Mouse (Mus musculus): ENCODE measurements at regions not wholly inside any gene's neighbourhood (a gene's known extent, or its start where the extent isn't known, plus 50 kb on each side); places are given as distances from the start of the nearest gene placed in this dataset.

DNA sequence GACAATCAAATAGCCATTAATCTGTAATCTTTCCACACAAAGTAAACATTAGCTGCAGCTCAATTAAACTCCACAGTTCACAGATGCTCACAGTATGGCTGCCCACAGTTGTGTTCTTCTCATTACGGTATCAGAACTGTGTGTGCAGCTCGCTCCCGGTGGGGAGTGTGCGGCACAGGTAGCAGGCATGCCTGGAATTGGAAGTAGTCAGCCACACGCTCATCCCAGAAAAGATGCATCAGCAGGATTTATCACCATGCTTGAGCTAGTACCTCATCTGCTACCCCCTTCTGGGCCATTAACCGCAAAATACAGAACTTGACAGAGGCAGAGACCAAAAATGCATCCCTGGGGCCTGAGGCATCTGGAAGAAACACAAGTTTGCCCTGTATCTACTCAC, 437.8 kb downstream of the Adam3 start:
- no peak for DNase-seq (ENCODE audit: low spot score in 2 of 2)

DNA sequence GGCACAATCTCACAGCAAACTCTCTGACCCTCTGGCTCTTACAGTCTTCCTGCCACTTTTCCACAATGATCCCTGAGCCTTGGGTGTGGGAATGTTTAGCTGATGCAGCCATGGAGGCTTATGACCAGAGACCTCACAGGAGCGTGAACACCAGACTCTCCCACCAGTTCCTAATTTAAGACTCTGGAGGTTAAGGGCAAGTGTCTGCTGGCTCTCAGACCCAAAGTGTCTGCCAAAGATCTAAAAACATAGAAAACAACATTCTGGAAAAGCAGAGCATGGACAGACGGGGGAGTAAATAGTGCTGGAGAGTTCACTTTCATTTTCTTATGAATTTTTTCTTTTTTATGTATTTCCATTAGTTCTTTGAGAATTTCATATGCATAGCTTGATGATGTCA, 440.7 kb downstream of the Adam3 start:
- DNase-seq (ENCODE audit: low spot score in 2 of 2) = no peak

DNA sequence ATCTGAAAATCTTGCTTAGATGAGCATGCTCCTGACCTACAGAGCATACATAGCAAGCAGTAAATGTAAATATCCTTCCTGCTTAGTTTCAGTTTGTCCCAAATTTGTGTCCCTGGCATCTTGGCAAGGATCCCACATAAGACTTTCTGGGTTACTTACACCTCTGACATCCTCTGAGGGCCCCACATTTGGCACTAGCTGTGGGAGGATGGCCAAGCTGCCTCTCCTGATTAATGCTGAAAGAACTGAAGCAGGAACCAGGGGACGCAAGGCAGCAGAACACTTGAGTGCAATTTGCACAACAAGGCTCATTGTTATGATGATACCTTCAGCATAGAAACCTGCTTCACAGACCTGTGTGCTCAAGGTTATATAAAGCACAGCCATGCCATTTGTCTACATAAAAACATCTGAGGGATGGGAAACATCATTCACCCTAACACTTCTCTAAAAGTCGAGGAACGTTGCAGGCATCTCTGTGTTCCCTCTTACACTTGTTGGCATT, 441.7 kb downstream of the Adam3 start:
- no peak for DNase-seq (ENCODE audit: low spot score in 2 of 2)

DNA sequence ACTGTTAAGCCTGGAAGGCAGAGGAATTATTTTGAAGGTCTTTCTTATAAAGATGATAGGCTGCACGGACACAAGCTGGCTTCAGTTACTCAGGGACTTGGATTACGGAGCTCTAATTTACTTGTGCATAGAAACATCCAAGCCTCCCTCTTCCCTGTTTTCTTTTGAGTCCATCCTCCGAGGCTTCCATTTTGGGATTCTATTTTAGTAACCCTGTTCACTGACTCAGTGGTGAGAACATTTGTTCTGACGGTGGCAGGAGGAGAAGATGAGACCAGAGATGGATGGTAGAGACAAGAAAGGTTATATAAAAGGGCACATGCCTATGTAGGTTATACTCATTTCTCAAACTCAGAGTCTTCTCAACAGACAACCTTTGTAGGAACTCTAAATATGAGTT, 445.4 kb downstream of the Adam3 start:
- no peak for DNase-seq (ENCODE audit: low spot score in 2 of 2)

DNA sequence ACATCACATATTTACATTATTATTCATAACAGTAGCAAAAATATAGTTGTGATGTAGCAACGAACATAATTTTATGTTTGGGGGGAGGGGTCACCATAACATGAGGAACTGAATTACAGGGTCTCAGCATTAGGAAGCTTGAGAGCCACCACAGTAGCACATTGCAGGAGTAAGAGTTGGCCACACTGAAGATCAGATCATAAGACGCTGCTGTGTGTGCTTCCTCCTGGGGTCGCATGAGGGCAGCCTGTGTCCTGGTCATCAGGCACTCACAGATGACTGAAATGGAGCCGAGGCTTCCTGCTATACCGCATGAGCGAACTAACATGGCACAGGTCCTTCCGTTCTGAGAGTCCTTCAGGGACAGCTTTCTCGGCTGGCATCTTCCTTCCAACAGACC, 447.3 kb downstream of the Adam3 start:
- no peak for DNase-seq (ENCODE audit: low spot score in 2 of 2)

DNA sequence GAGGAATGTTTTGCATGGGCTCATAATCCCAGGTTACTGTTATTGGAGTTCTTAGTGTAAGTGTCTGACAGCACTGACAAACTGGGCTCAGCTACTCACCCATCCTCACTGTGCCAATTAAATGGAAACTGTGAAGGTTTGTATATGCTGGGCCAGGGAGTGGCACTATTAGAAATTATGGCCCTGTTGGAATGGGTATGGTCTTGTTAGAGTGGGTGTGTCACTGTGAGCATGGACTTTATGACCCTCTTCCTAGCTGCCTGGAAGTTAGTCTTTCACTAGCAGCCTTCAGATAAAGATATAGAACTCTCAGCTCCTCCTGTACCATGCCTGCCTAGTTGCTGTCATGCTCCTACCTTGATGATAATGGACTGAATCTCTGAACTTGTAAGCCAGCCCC, 464.3 kb downstream of the Adam3 start:
- DNase-seq (ENCODE audit: low spot score in 2 of 2) = no peak

DNA sequence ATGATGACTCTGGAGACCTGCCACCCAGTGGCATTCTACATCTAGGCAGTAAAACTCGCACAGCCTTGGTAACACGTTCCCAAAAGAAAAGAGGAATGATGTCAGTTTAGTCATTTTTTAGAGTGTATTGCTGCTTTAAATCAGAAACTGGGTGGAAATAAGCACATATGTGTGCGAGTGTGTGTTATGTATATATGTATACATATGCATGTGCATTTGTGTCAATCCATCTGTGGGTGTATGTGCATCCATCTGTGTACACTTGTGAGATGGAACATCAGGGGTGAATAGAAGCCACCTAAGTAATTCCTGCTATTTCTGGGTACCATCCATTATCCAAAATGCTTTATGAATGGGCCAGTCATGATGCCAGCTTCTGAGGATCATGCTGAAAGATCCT, 467.0 kb downstream of the Adam3 start:
- no peak for DNase-seq (ENCODE audit: low spot score in 2 of 2)

DNA sequence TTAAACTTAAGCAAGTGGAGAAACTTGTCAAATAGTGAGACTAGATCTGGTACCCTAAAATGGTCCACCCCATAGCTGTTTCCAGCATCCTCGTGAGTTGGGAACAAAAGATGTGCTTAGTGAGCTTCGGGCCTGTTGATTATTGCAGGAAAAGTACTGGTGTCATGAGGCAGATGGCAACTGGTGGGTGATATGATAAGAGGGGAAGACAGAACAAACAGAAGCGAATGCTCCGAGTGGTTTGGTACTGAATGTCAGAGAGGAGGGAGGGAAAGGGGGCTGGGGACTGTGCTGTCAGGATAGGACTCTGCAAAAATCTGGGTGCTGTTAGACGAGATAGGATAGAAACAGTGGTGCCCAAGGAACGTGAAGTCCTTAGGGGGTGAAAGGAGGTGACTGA, 483.4 kb downstream of the Adam3 start:
- DNase-seq (ENCODE audit: low spot score in 2 of 2) = no peak

DNA sequence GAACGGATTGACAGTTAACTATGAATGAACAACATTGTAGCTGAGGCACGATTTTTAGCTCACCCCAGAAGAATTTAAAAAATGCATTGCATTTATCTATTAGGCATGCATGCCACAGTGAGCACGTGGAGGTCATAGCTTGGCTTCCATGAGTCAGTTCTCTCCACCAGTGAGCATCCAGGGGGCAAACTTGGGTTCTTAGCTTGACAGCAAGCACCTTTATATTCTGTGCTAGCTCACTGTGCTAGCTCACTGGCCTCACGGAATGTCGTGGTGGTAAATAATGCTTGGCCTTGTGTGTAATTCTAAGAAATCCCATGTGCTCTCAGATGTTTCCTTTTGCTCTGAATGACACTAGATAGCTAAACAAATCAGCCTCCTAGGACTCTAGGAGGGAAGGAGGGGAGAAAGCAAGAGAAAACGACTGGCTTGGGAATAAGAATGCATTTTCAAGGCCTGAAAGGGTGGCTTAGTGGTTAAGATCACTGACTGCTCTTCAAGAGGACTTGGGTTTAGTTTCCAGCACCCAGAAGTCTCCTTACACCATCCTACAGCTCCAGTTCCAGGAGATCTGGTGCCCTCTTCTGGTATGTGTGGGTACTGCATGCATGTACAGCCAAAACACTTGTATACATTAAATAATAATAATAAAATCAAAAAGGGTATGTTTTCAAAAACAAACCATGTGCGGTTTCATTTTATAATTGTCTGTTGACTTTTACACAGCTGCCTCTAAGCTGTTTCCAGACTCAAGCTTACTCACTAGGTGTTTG, 485.3 kb downstream of the Adam3 start:
- no peak for DNase-seq (ENCODE audit: low spot score in 2 of 2)

DNA sequence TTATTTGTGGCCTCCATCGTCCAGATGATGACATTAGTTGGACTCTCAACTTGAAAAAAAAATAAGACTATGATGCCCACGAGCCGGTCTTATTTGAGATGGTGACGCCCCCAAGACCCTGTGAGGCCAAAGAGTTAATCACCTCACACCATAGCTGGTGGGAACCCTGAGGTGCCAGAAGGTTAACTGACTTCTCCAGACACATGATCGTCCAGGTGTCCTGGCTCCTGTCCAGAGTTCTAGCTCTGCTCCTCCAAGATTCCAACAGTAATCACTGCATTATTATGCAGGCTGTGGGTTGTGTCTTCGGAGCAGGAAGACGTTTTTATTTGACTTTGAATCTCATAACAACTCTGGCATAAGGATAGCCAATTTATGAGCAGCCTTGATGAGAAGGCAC, 490.7 kb downstream of the Adam3 start:
- DNase-seq (ENCODE audit: low spot score in 2 of 2) = no peak

DNA sequence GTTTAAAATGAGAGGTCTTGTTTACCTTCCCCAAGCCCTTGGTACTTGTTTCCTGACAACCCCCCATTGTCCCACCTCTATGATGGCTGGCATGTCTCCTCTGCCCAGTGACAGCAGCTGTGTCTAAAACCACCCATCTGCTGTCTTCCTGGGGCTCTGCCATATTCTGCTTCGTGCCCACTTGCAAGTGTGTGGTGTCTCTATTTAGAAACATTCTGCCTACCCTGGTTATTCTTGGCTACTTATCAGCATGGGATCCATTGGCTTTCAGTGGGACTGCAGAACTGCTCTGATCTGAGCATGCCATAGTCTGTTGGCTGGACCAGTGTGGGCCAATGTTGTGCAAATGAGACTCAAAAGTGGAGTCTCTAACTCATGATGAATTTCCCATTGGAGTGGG, 497.5 kb downstream of the Adam3 start:
- no peak for DNase-seq (ENCODE audit: low spot score in 2 of 2)

DNA sequence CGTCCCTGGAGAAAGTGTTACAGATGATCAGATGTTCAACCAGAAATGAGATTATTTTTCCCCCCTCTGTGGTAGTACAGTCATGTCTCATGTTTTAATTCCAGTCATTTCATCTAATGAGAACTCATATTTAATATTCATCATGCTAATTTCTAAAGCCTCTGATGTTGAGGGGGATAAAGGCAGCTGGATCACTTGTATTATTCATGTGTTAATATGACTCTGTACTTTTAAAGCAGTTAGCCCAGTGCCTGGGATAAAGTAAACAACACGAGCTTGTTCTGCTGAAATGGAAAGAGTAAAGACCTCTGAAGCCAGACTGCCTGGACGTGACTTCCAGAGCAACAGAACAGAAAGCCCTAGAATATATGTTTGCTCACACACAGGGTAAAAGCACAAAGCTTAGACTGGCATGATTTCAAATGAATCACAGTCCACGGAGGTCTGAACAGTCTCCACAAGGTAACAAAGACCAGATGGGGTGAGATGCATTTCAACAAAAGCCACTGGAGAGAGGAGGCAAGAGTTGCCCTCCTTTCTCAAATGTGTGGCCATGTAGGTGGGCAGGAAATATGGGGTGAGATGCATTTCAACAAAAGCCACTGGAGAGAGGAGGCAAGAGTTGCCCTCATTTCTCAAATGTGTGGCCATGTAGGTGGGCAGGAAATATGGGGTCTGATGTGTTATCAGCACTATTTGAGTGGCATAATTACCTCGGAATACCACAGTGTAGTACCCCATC, 498.1 kb downstream of the Adam3 start:
- DNase-seq (ENCODE audit: low spot score in 2 of 2) = no peak

DNA sequence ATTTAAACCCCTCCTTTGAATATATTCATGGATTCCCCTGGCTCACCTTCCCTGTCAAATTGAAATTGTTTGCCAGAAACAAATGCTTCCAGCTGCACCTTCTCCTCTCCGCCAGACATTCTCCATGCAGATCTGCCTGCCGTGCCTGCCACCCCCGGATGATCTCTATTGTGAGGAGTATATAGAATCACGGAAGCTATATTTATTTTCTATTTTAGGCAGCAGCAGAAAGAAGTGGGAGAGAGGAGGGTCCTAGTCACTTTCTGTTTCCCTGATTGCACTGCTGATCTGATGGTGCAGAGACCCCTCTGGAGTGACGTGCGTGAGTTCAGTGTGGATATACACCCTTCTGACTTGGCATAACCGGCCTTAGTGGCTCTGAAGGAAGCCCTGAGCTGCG, 505.4 kb downstream of the Adam3 start:
- DNase-seq (ENCODE audit: low spot score in 2 of 2) = no peak

DNA sequence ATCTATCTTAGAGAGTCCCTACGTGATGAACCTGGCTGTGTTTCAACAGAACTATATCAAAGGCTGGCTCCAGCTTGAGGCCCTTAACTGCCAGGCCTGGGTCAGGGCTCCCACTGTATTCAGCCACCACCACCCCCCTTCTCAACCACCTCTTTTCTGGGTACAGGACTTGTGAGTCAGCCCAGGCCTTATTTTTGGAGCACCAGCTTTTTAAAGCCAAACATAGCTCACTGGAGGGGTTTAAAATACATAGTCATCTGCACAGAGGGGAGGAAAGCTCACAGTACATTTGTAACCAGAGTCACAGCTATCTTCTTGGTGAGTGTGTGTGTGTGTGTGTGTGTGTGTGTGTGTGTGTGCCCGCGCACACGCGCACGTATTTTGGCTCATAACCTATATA, 509.0 kb downstream of the Adam3 start:
- DNase-seq (ENCODE audit: low spot score in 2 of 2) = no peak

DNA sequence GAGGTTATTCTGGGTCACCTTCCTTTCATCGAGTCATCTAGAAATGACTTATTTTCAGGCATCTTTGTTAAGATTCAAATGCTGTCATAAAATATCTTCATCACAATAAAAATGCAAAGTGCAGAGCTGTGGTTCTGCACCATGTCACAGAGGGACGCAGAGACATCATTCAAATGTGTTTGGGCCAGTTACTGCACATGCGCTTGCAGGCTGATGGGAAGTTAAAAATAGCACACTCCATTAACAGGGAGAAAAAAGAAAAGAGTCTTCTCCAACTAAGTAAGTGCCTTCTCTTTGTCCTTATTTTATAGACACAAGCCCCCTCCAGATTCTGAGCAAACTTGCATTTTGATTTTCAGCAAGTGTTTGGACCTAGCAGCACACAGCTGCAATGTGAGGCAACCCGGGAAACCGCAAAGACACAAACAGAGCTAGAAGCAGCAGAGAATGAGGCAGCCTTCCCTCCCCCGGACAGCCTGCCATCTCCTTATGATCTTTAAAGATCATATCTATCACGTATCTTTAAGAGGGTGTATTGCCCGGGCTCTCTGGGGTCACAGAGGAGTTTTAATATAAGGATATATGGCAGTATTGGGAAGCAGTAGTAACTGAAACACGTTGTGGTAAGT, 510.0 kb downstream of the Adam3 start:
- DNase-seq (ENCODE audit: low spot score in 2 of 2) = peak in 1 of 2 experiments; percentile 1

DNA sequence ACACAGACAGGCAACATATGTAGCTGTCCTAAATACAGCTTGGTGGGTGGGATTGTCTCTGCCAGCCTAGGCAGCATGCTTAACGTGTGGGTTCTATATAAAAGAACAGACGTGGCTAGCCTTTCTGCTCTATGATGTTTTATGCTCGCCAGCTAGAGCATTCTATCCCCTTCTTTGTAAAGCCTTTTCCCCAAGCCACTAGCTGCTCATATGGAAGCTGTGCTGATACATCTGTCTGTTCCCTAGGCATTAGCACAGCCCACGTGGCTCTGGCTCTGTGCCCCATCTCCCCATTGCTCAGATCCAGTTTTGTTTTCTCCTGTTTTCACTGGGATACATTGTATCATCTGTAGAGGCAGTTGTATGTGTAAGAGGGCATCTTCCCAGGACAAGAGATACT, 511.3 kb downstream of the Adam3 start:
- no peak for DNase-seq (ENCODE audit: low spot score in 2 of 2)

DNA sequence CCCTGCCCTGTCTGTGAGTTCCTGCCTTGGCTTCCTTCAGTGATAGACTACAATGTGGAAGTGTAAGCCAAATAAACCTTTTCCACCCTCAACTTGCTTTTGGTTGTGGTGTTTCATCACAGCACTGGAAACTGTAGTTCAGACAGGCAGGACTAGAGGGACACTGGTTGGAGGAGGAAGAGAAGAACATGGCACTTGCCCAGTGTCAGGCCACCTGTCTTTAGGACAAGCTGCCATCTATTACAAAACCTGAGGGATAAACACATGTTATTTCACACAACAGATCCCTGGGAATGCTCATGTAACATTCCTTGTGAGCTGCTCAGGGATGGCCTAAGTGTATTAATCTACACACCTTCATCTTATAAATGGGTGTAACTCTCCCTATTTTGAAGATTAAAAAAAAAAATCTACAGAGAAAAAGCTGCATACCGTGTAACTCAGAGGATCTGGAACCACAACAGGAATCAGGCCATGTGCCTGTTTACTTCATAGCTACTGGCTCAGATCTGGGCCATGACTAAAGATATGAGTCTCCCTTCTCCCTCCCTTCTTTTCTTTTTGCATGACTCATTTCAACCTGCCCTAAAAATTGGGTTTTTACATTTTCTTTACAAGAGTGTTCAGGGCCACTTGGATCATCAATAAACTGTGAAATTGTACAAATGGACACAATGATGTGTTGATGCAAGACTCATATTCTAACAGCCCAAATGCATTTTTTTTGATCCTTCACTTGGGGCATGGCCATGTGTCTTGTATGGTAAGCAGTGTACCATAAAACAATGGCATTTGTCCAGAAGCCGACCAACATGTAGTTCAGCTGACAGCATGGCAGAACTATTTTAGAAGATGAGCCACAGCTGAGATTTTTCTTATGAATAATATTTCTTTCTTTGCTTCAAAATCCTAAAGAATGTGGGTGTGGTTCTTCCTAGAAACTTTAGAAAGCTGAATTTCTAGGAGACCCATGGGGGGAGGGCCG, 513.1 kb downstream of the Adam3 start:
- DNase-seq (ENCODE audit: low spot score in 2 of 2) = no peak

DNA sequence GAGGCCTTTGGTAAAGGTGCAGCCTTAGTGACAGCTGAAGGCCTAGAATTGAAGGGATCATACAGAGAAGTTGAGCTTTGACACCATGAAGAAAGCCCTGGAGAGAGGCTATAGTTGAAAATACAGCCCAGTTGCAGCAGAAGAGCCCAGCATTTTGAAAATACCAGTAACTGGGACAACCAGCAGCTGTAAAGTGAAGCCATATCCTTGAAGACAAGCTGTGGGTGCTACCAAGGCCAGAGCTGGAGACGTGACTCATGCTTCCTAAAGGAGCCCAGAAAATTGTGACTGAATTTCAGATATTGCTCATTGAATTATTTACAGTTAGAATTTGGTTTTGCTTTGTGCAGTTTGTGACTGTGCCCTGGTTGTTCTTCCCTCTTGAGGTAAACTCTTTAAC, 514.6 kb downstream of the Adam3 start:
- no peak for DNase-seq (ENCODE audit: low spot score in 2 of 2)
